Mouse (Mus musculus): Measurements from ENCODE around the gene Omt2b.
"Not testable (repeated sequence)": the region's sequence is repeated elsewhere in the genome, so short reads cannot be mapped to it uniquely, and the experiment has no call there.

DNA sequence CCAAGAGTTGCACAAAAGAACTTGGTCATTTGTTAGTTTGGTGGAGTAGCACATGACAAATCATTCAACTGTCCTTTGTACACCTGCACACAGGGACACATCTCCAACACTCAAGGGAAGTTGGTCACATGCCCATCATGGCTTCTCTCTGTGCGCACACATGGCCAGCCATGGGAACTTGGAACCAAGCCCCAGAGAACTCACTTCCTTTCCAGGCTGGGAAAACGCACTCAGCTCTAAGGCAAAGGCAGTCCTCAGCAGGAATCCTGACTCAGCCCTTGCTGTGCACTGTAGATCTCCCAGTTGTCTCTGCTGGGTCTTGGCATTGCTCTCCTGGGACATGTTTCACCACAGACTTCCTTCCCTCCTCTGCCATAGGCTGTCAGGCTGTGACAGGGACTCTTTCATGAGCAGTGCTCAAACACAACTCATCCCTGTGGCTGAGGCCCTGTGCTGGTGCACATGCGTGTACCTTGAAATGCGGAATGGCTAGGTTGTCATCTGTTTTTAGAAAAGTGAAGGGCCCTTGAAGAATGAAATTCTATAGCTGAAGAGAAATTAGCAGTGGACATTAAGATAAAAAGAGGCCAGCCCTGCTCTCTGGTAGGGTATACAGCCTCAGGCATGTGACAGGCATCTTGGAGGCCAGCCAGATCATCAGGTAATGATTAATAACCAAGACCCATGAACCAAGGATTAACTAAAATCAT is 45.2 kb upstream of the Omt2b start:
- TF ChIP-seq CTCF, EP300 (IDR thresholded peaks at IDR 0.05; ENCODE audit: low read depth): not testable (repeated sequence)
